In the genomic region with DNA sequence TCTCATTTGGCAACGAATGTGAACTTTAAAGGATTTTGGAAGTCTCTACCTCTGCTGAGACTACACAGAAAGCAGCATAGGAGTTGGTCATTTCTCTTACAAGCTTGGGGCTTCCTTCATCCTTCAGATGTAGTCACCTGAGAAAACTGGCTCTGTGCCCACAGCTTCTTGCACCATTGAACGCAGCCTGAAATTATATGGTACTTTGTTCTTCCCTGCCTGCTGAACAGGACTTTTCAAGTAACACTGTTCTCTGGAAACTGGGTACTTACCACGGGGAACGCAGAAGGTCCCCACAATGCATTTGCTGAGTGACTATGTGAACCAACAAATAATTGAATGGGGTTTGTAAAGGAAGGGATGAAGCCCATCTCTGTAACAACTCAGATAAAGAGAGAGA, we compare ENCODE assay signal across 8 mouse cellular contexts. TPM values are rescaled to one million over a fixed set of nuclear protein-coding genes. Genes with fewer than 3 reads are reported as not detected.
DNase-seq lines count a peak whose midpoint lies in the region; ATAC-seq and TF ChIP-seq lines count a peak whose summit lies in the region.

No protein-coding gene starts in this region.

- H3K4me2 ChIP-seq in hindbrain, embryonic 12.5 days (replicated peaks): peak overlapping the region; percentile 58
- peak overlapping the region; percentile 66 for H3K4me2 ChIP-seq in liver, embryonic 12.5 days

- H3K27ac ChIP-seq in spleen, adult 2 months (ENCODE audit: insufficient read depth, low read length): peak overlapping the region; percentile 24; the same call in 1 of the 2 replicates
- no peak overlapping the region for H3K27ac ChIP-seq in hindbrain, embryonic 12.5 days
- H3K27ac ChIP-seq in liver, embryonic 12.5 days: no peak overlapping the region

- TF ChIP-seq POLR2A in spleen, adult 2 months (IDR thresholded peaks at IDR 0.05; ENCODE audit: low read depth, low read length): no peak

- H3K27me3 ChIP-seq in spleen, adult 2 months (ENCODE audit: control insufficient read depth, insufficient read depth, low read length): no peaks in the 10 kb centered on the region
- no peaks in the 10 kb centered on the region for H3K27me3 ChIP-seq in hindbrain, embryonic 12.5 days
- no peaks in the 10 kb centered on the region for H3K27me3 ChIP-seq in liver, embryonic 12.5 days (replicated peaks)

- H3K4me3 ChIP-seq in spleen, adult 2 months (ENCODE audit: extremely low read depth, insufficient read depth, insufficient read length): peak overlapping the region; percentile 32; the same call in 1 of the 2 replicates
- no peak overlapping the region for H3K4me3 ChIP-seq in hindbrain, embryonic 12.5 days
- H3K4me3 ChIP-seq in liver, embryonic 12.5 days: peak overlapping the region; percentile 40

- H3K9ac ChIP-seq in hindbrain, embryonic 12.5 days: no peak overlapping the region
- peak overlapping the region; percentile 47; the same call in 1 of the 2 replicates for H3K9ac ChIP-seq in liver, embryonic 12.5 days

- no peaks in the 10 kb centered on the region for H3K9me3 ChIP-seq in hindbrain, embryonic 12.5 days (replicated peaks)
- no peaks in the 10 kb centered on the region for H3K9me3 ChIP-seq in liver, embryonic 12.5 days (replicated peaks)

- H3K36me3 ChIP-seq in spleen, adult 2 months (ENCODE audit: control insufficient read depth, insufficient read depth, low read length): no peaks in the 10 kb centered on the region
- H3K36me3 ChIP-seq in hindbrain, embryonic 12.5 days: no peaks in the 10 kb centered on the region
- H3K36me3 ChIP-seq in liver, embryonic 12.5 days: no peaks in the 10 kb centered on the region

- ATAC-seq in hindbrain, embryonic 12.5 days (ENCODE audit: low FRiP score): no peak
- no peak for ATAC-seq in liver, embryonic 12.5 days

- WGBS in spleen, adult 2 months: 48% methylated on average over 4 of the region's 4 CpGs
- 82% methylated on average over 4 of the region's 4 CpGs for WGBS in hindbrain, embryonic 12.5 days
- WGBS in liver, embryonic 12.5 days (ENCODE audit: insufficient replicate concordance): 79% methylated on average over 4 of the region's 4 CpGs

- H3K4me1 ChIP-seq in spleen, adult 2 months (ENCODE audit: control insufficient read depth, insufficient read depth, insufficient read length): peaks cover 3% of the 10 kb centered on the region; the same call in 1 of the 2 replicates
- 0 out of 2 replicates have a peak, but pooled peaks cover 3% of the 10 kb centered on the region for H3K4me1 ChIP-seq in hindbrain, embryonic 12.5 days
- peaks cover 28% of the 10 kb centered on the region for H3K4me1 ChIP-seq in liver, embryonic 12.5 days

- DNase-seq in spleen, adult 2 months (ENCODE audit: low read depth in 1 of 2, low spot score in 2 of 2): no peak
- DNase-seq in spleen, adult 18-20 months: no peak
- DNase-seq in testis, postnatal 10 days (ENCODE audit: low spot score): peak; percentile 31
- DNase-seq in right cerebral cortex, postnatal 14 days: no peak
- DNase-seq in yolk sac, embryonic 10.5 days (ENCODE audit: low spot score): no peak
- DNase-seq in urinary bladder, adult 18-20 months (ENCODE audit: low spot score in 2 of 2): no peak

- TF ChIP-seq CTCF in spleen, adult 2 months (IDR thresholded peaks at IDR 0.05; ENCODE audit: extremely low read depth, insufficient read depth, insufficient read length, insufficient replicate concordance): no peak

RNA-seq across cellular contexts. Expression of a gene that starts 0.5 kb away (rescaled TPM):
- 0.29 and 0.30 TPM in 2 replicates for polyA plus RNA-seq in spleen, adult 2 months (2012; rRNA removed)
- 6.4 and 6.5 TPM in 2 replicates for polyA plus RNA-seq in hindbrain, embryonic 12.5 days (2016; fragmentation: Nextera tagmentation; extraction: Ambion mirVana)
- polyA plus RNA-seq in liver, embryonic 12.5 days (2016; fragmentation: Nextera tagmentation; extraction: Ambion mirVana): 0.48 and 0.57 TPM in 2 replicates

RNA-seq across cellular contexts. Expression of a gene that starts 13.2 kb away (rescaled TPM):
- polyA plus RNA-seq in spleen, adult 2 months (2012; rRNA removed): 7.8 and 9.0 TPM in 2 replicates
- 53.1 and 61.7 TPM in 2 replicates for polyA plus RNA-seq in hindbrain, embryonic 12.5 days (2016; fragmentation: Nextera tagmentation; extraction: Ambion mirVana)
- polyA plus RNA-seq in liver, embryonic 12.5 days (2016; fragmentation: Nextera tagmentation; extraction: Ambion mirVana): 24.1 and 24.5 TPM in 2 replicates
